Mouse (Mus musculus) ES-Bruce4 (cell line): ENCODE measurements around the gene Irgm2.

Source experiments
- CTCF ChIP-seq: IDR thresholded peaks from one replicate; pipeline ENCODE4 v1.8.1; 2011; ENCODE audit warnings: low read depth, low read length
- POLR2A ChIP-seq: IDR thresholded peaks from one replicate; pipeline ENCODE4 v1.8.1; 2011; ENCODE audit warnings: low read length; ENCODE audit not compliant: insufficient read depth

- TF ChIP-seq CTCF, result no peak
- no peak for TF ChIP-seq POLR2A
Measured at GRCm38 (mm10) chr11:58261826-58262225, 62.4 kb downstream of the Irgm2 start.
